Mouse (Mus musculus): ENCODE data around the gene Cxcr2.

Gene Cxcr2

DNA sequence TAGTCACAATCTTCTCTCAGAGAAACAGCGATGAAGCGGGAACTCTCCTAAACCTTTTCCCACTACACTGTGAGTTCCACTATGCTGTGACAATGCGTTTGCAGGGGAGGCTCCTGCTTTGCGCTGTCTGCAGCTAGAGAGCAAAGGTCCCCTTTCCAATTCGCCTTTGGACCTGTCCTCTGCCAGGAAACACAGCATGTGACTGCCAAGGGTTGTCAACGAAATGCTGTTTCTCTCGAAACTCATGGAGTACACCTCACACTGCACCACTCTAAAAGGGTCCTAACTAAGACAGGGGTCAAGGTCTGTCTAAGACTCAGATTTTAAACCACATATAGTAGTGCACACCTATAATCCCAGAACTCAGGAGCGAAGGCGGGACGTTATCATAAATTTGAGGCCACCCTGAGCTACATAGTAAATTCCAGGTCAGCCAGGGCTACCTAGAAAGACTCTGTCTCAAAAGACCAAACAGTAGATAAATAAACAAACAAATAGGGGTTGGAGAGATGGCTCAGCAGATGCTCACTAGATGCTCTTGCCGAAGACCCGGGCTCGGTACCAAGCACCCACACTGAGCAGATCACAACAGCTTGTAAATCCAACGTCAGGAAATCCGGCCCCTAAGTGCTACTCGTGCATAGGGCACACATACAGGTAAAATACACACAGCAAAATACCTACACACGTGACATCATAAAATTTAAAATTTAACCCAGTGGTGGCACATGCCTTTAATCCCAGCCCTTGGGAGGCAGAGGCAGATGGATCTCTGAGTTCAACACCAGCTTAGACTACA is 43.0 kb downstream of the Cxcr2 start:
- DNase-seq (ENCODE audit: low read depth in 2 of 2, low spot score in 2 of 2): no peak

DNA sequence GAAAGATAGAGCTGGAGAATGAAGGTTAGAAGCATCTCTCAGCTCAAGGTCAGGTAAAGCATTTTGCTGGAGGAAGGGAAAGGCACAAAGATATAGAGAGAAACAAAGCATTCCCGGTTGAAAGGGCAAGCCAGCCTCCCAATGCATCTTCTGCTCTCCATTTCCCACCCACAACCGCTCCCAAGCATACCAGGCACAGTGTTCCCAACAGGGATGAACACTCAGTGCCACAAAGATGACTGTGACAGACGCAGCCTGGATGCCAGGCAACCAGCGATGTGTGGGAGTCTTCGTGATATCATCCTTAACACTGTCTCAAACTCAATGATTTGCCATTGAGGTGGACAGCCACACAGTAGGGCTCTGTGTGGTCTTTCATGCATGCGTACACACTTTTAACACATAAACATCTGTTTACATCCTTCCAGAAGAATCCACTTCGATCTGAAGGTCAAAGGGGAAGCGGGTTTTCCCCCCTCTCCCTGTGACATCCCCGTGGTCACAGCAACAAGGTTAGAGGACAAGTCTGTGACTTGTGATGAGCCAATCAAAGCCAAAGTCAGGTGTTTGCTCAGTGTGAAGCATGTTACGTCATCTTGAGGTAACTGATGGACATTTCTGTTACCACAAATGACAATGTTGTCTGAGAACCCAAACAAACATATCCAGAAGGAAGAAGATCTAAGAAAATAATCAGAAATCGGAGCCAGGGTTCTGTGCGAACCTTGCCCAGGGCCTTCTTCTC is 44.1 kb downstream of the Cxcr2 start:
- no peak for DNase-seq (ENCODE audit: low read depth in 2 of 2, low spot score in 2 of 2)

DNA sequence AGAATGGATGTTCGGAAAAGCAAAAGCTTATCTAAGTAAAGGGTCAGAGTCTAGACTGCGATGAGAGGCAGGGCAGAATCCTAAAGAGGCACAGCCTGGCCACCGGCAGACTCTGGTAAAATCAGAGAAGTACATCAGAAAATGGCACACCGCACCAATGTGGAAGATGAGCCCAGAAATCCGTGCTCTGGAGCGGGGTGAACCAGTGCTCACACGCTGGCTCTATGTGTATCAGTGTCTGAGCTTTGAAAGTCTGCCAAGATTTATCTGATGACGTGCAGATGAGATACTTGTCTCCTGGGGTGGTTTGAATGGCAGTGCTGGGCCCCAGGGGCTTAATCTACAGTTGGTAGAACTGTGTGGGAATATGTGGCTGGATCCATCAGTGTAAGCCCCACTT is 45.3 kb downstream of the Cxcr2 start:
- DNase-seq (ENCODE audit: low read depth in 2 of 2, low spot score in 2 of 2): no peak

DNA sequence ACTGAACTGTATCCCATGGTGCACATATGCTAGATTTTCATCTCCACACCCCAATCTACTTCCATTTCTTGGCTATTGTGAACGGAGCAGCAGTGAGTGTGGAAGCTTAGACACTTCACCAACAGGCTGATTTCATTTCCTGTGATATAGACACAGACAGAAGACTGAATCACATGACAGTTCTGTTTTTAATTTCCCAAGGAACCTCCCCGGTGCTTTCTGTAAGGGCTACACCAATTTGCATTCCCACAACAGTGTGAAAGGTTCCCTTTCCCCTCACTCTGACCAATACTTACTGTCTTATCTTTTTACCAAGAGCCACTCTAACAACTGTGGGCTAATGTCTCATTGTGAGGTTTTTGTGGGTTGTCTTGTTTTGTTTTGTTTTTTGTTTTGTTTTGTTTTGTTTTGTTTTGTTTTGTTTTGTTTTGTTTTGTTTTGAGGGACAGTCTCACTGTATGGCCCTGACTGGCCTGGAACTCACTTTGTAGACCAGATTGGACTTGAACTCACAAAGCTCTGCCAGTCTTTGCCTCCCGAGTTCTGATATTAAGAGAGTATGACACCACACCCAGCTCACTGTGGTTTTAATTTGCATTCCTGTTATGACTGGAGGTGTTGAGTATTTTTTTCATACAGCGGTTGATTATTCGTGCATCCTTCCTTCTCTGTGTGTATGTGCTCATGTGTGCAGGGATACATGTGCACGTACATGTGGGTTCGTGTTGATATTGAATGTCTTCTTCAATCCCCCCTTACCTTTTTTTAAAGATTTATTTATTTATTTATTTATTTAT is 47.5 kb downstream of the Cxcr2 start:
- DNase-seq (ENCODE audit: low read depth in 2 of 2, low spot score in 2 of 2): no peak

DNA sequence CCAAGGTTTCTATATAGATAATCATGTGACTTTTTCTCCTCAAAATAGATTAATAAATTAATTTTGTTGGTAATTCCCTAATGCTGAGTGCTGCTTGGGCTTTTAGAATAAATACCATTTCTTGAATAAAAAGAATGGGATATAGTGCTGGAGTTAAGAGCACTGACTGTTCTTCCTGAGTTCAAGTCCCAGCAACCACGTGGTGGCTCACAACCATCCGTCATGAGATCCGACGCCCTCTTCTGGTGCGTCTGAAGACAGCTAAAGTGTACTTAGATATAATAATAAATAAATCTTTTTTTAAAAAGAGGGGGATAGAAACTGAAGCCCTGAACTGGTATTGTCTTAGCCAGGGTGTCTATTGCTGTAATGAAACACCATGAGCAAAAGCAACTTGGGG is 49.7 kb downstream of the Cxcr2 start:
- DNase-seq (ENCODE audit: low read depth in 2 of 2, low spot score in 2 of 2): no peak

DNA sequence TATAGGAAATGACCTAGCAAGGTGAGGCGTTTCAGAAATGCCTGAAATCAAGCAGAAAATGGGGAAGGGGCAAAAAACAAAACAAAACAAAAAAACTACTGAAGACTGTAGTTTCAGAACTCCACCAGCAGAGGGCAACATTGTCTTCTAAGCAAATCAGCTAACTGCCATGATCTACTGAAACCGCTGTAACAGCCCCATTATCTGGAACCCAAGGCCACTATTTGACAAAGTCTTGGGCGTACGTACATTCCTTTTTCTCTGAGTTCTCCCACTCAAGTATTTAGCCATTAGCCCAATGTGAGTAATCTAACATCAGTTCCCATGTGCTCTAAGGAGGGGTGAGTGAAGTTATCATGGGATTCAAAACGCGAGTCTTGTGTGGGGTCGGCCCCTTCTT is 52.1 kb downstream of the Cxcr2 start:
- peak; percentile 16 to 31 for DNase-seq (ENCODE audit: low read depth in 2 of 2, low spot score in 2 of 2)

DNA sequence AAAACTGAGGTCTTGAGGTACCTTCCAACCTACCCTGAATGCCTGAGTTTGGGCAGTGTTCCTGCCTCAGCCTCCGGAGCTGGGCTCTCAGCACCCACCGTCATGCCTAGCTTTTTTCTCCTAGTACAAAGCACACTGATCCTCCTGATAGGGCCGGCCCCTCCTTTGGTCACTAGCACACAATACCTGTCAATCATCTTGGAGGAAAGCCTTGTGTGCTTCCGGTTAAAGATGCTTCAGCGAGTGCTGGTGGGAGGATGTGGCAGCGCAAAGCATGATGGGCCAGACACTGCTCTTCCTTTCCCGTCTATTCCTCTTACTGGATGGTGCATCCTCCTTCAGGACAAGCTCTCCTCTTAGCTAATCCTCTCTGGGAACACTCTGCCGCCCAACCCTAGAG is 52.9 kb downstream of the Cxcr2 start:
- DNase-seq (ENCODE audit: low read depth in 2 of 2, low spot score in 2 of 2): no peak

DNA sequence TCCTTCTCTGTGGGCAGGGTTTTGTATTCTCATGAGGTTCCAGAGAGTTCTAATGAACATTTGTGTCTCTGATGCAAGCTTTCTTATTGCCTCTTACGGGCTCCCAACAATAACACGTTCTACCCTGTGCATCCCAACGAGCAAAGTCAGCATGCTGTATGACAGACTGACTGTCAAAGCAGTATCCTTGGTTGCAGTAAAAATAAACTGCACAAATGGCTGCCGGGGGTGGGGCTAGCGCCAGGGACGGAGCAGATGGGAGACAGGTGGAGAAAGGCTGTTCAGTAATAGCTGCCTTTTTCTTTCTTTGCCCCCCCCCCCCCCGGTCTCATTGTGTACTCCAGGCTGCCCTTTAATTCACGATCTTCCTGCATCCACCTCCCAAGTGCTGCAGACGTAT is 54.1 kb downstream of the Cxcr2 start:
- no peak for DNase-seq (ENCODE audit: low read depth in 2 of 2, low spot score in 2 of 2)

DNA sequence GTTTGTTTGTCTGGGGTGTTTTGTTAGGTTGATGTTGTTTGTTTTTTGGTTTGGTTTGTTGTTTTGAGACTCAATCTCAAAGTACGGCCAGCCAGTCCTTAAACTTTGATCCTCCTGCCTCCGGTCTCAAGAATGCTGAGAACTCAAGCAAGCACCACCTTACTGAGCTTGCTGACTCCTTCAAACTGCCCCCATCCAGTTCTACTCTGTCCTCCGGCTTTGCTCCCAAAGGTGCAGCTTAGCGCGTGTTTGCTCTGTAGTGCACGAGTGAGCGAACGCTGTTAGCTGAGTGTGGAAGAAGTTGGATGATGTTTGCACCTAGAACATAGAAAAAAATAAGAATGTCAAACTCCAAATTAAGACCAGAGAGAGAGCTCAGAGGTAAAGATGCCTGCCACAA is 55.2 kb downstream of the Cxcr2 start:
- DNase-seq (ENCODE audit: low read depth in 2 of 2, low spot score in 2 of 2): no peak
